Mouse (Mus musculus): ENCODE measurements around the gene Nfix.

The Nfix gene

GRCm38 (mm10) chr8:84659936-84660818 is 140.0 kb downstream of the Nfix start:
- DNase-seq, result peak; percentile 81

DNA sequence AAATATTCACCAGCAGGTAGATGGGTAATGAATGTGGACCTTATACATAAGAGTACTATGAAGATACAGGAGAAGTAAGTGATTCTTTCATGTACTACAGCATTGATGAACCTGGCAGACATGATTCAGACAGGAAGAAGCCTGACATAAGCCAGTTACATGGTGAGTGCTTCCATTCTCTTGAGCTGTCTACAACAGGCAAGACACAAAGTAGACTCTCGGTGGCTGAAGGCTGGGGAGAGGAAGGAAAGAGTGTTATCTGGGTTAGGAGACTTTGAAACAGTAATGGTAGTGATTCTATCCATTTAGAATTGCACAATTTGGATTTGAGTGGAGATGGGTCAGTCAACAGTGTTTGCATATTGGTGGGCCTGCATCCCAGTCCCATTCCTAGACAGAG is 141.2 kb downstream of the Nfix start:
- DNase-seq, result no peak

GRCm38 (mm10) chr8:84657680-84658079 is 142.5 kb downstream of the Nfix start:
- DNase-seq, result no peak

DNA sequence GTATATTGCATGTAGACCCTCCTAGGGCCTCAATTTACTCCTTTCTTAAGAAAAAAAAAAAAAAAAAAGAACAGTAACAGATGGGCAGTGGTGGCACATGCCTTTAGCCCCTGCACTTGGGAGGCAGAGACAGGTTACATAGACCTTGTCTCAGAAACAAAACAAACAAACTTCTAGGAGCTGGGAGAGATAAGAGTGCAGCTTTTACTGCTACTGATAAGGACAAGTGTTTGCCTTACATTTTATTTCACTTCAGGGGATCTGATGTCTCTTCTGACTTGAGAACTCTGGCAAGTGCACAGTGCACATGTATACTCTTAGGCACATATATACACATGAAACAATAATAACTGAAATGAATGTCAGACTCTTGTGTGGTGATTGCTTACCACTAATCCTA is 142.9 kb downstream of the Nfix start:
- no peak for DNase-seq

DNA sequence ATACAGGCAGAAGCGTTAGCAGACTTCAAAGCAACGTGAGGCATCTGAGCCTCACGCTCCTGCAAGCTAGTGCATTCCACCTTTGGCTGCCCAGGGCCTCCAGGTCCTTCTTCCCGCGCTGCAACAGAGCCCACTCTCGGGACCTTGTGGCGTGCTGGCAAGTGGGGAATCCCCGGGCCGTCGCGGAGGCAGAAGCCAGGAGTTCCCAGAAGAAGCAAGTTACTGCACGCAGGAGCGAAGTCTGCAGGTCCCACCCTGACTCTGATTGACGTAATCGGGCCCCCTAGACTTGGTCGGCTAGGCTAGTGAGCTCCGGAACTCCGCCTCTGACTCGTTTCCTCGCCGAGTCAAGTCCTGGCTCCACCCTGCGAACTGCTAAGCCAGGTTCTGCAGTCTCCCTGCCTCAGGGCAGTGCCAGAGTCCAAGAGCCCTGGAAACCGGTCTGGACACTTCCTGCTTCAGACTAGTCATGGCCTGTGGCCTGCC is 143.5 kb downstream of the Nfix start:
- peak; percentile 81 for DNase-seq

DNA sequence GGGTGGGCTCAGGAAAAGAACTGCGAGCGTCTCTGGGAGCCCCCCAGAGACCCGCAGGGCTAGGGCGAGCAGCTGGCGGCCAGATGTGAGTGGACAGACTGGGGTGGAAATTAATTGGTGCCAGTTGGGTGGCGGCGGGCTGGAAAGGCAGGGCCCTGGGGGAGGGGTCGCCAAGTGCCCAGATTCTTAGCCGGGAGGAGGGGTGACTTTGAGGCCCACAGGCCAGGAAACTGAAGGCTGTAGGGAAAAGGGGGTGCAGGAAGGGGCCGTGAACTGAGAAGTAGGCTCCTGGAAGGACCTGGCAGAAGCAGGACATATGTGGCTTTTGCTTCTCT is 144.0 kb downstream of the Nfix start:
- peak; percentile 42 for DNase-seq

DNA sequence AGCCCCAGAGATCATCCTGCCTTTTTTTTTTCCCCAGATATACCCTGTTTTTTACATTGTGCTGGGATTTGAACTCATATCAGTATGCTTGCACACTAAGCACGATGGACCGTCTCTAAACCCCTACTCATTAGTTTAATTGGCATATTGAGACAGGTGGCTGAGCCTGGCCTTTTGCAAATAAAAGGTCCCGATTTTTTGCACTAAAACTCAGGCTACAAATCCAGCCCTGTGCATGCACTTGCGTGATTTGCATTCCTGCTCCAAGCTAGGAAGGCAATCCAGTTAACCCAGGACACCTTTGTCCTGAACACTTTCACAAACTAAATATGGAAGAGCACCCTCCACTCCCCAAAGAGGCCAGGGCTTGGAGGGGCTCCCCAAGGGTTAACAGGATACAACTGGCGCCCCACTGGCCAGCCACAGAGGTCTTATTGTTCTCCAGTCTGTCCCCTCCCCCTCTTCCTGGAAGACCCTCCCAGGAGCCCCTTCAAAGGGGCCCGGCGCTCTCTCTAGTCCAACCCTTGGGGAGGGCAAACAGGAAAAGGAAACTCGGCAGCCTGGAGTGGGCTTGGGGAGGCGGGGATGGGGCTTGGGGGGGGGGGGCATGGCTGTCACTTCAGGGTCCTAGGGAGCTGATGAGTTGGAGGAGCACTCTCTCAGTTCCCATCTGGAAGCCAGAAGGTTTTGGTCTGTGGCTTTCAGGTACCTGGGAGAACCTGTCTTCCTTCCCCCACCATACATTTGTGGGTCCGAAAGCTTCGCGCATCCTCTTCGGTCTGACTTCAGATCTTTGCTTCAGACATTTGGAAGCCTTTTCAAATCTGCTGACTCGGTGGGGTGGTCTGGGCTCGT is 144.6 kb downstream of the Nfix start:
- no peak for DNase-seq

DNA sequence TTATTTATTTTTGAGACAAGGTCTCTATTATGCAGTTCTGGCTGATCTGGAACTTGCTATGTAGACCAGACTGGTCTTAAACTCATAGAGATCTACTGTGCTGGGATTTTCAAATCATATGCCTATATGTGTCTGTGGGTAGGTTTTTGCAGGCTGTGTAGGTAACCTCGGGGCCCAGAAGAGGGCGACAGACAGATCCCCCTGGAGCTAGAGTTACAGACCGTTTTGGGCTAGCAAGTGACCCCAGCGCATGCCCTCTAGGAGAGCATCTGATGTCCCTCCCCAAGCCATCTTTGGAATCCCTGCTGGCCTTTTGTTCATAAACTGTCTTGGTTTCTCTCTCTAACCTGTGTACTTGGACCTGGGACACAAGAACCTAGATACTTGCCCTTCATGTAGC is 145.5 kb downstream of the Nfix start:
- peak; percentile 62 for DNase-seq

DNA sequence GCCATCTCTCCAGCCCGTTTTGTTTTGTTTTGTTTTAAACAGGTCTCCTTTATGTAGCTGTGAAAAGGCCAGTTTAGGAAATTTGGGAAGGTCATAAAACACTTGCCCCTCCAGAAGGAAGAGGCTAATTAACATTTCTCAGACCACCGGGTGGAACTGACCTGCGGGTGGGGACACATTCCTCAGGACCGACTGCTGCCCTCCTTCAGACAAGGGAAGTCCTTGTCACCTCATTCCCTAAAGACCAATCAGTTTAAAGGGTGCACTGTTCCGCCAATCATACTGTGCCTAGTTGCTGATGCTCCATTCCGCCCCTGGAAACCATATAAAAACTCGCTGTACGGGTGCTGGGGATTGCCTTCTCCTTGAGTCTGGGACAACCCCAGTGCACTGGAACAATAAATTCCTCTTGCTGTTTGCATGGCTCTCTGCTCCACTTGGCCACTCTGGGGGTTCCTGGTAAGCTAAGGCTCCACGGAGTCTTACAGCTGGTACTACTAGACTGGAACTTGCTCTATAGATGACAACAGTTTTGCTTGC is 147.0 kb downstream of the Nfix start:
- DNase-seq, result no peak

DNA sequence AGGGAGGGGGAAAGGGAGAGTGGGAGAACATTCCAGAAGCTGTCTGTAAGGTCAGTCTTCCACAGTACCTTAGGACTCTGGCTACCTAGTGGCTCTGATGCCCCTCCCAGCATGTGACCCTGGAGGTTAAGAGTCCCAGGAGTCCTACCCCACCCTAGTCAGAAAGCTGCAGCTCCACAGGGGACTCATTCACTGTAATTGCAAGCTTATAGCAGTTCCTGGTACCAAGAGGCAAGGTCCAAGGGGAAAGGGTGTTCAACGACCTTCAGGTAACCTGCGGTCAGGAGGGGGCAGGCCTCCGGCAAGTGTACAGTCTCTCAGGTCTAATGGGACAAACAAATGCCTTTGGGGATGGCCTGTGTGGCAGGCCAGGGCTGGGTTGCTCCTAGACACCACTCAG is 149.9 kb downstream of the Nfix start:
- no peak for DNase-seq
